Mouse (Mus musculus): ENCODE results near the gene Cntnap1. TPM values are rescaled to one million over a fixed set of nuclear protein-coding genes. Genes with fewer than 3 reads are reported as not detected.

Gene Cntnap1
- polyA plus RNA-seq, 1 experiment from 2014 or later = 11.2 TPM

Small RNA genes lying within 50 kb of the gene (microRNA-seq; reads per million reads assigned to microRNA genes)
- not detected for gene Gm27626

Other genes starting within 250 kb of the Cntnap1 start
- gene Stat3, start 231.0 kb upstream of the Cntnap1 start, polyA plus RNA-seq (2015; fragmentation: Nextera tagmentation; extraction: Ambion mirVana) = 49.2 and 49.5 TPM in 2 replicates
- gene Cavin1, start 199.6 kb upstream of the Cntnap1 start, polyA plus RNA-seq (2015; fragmentation: Nextera tagmentation; extraction: Ambion mirVana) = 47.0 and 61.8 TPM in 2 replicates
- 175 and 179 TPM in 2 replicates for gene Atp6v0a1, start 161.1 kb upstream of the Cntnap1 start, polyA plus RNA-seq (2015; fragmentation: Nextera tagmentation; extraction: Ambion mirVana)
- gene Naglu, start 100.5 kb upstream of the Cntnap1 start, polyA plus RNA-seq (2015; fragmentation: Nextera tagmentation; extraction: Ambion mirVana) = 13.8 and 13.9 TPM in 2 replicates
- 0.26 and 0.50 TPM in 2 replicates for gene Hsd17b1, start 92.1 kb upstream of the Cntnap1 start, polyA plus RNA-seq (2015; fragmentation: Nextera tagmentation; extraction: Ambion mirVana)
- gene Coasy, start 88.0 kb upstream of the Cntnap1 start, polyA plus RNA-seq (2015; fragmentation: Nextera tagmentation; extraction: Ambion mirVana) = 42.5 and 45.9 TPM in 2 replicates
- gene Mlx, start 83.2 kb upstream of the Cntnap1 start, polyA plus RNA-seq (2015; fragmentation: Nextera tagmentation; extraction: Ambion mirVana) = 91.5 and 101 TPM in 2 replicates
- 17.9 and 19.0 TPM in 2 replicates for gene Psmc3ip, start 75.1 kb upstream of the Cntnap1 start, polyA plus RNA-seq (2015; fragmentation: Nextera tagmentation; extraction: Ambion mirVana)
- gene Retreg3, start 50.6 kb upstream of the Cntnap1 start, polyA plus RNA-seq (2015; fragmentation: Nextera tagmentation; extraction: Ambion mirVana) = 22.8 and 24.3 TPM in 2 replicates
- gene Tubg1, start 50.6 kb upstream of the Cntnap1 start, polyA plus RNA-seq (2015; fragmentation: Nextera tagmentation; extraction: Ambion mirVana) = 79.6 and 80.2 TPM in 2 replicates
- gene Tubg2, start 14.6 kb upstream of the Cntnap1 start, polyA plus RNA-seq (2015; fragmentation: Nextera tagmentation; extraction: Ambion mirVana) = 56.9 and 60.3 TPM in 2 replicates
- gene Plekhh3, start 828 bp downstream of the Cntnap1 start, polyA plus RNA-seq (2015; fragmentation: Nextera tagmentation; extraction: Ambion mirVana) = 9.3 and 9.5 TPM in 2 replicates
- 0.32 and 0.60 TPM in 2 replicates for gene Ccr10, start 4.9 kb downstream of the Cntnap1 start, polyA plus RNA-seq (2015; fragmentation: Nextera tagmentation; extraction: Ambion mirVana)
- gene Ezh1, start 55.9 kb downstream of the Cntnap1 start, polyA plus RNA-seq (2015; fragmentation: Nextera tagmentation; extraction: Ambion mirVana) = 30.0 and 32.4 TPM in 2 replicates
- 100 and 108 TPM in 2 replicates for gene Ramp2, start 75.5 kb downstream of the Cntnap1 start, polyA plus RNA-seq (2015; fragmentation: Nextera tagmentation; extraction: Ambion mirVana)
- 128 and 131 TPM in 2 replicates for gene Vps25, start 83.2 kb downstream of the Cntnap1 start, polyA plus RNA-seq (2015; fragmentation: Nextera tagmentation; extraction: Ambion mirVana)
- gene Wnk4, start 90.0 kb downstream of the Cntnap1 start, polyA plus RNA-seq (2015; fragmentation: Nextera tagmentation; extraction: Ambion mirVana) = 7.2 and 7.3 TPM in 2 replicates
- 0.83 and 1.0 TPM in 2 replicates for gene Cntd1, start 108.5 kb downstream of the Cntnap1 start, polyA plus RNA-seq (2015; fragmentation: Nextera tagmentation; extraction: Ambion mirVana)
- 226 and 232 TPM in 2 replicates for gene Coa3, start 108.6 kb downstream of the Cntnap1 start, polyA plus RNA-seq (2015; fragmentation: Nextera tagmentation; extraction: Ambion mirVana)
- 175 and 182 TPM in 2 replicates for gene Becn1, start 131.8 kb downstream of the Cntnap1 start, polyA plus RNA-seq (2015; fragmentation: Nextera tagmentation; extraction: Ambion mirVana)
- gene Psme3, start 145.7 kb downstream of the Cntnap1 start, polyA plus RNA-seq (2015; fragmentation: Nextera tagmentation; extraction: Ambion mirVana) = 106 and 117 TPM in 2 replicates
- 0.93 and 2.1 TPM in 2 replicates for gene Aoc2, start 154.5 kb downstream of the Cntnap1 start, polyA plus RNA-seq (2015; fragmentation: Nextera tagmentation; extraction: Ambion mirVana)
- 0.15 and 0.29 TPM in 2 replicates for gene Aoc3, start 160.1 kb downstream of the Cntnap1 start, polyA plus RNA-seq (2015; fragmentation: Nextera tagmentation; extraction: Ambion mirVana)
- not detected in 2 replicates for gene G6pc, start 197.0 kb downstream of the Cntnap1 start, polyA plus RNA-seq (2015; fragmentation: Nextera tagmentation; extraction: Ambion mirVana)
- gene Aarsd1, start 247.1 kb downstream of the Cntnap1 start, polyA plus RNA-seq (2015; fragmentation: Nextera tagmentation; extraction: Ambion mirVana) = 93.5 and 98.6 TPM in 2 replicates

Measured in hindbrain, embryonic 16.5 days (tissue).